Mouse (Mus musculus): Measurements from ENCODE around the gene Lypd6.

Gene Lypd6

GRCm38 (mm10) chr2:50175709-50176108 lies 109.5 kb downstream of the Lypd6 start:
- DNase-seq = no peak

DNA sequence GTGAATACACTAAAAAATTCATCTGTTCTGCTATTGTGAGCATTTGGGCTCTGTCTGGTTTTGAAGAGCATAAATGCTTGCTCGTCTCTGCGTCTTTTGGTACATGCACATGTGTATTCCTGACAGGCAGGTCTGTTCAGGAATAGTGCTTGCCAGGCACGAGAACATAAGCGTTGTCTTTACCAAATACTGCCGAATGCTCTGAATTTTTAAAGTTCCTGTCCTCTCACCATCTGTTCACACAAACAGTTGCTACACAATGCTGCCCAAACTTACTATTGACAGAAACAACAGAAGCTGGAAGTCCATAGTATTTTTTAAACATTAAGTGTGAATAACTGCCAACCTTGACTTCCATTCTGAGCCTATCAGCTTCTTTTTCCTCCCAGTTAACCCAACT lies 112.9 kb downstream of the Lypd6 start:
- no peak for DNase-seq

DNA sequence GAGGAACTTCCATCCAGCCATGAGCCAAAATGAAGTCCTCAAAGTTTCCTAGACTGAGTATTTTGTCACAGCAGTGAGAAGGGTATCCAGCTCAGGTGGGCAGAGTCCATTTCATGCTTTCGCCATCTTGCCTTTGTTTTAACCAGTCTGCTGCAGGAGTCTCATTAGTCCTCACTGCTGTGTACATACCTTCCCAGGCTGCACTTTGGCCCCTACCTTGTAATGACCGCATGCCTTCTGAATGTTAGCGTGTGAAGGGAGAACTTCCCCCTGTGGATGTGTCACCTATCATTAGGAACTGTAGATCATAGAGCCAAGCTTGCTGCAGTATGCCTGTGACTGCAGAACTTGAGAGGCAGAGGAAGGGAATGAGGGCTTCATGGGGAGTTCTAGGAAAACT lies 114.2 kb downstream of the Lypd6 start:
- DNase-seq = no peak

GRCm38 (mm10) chr2:50181332-50181731 lies 115.1 kb downstream of the Lypd6 start:
- DNase-seq = no peak

DNA sequence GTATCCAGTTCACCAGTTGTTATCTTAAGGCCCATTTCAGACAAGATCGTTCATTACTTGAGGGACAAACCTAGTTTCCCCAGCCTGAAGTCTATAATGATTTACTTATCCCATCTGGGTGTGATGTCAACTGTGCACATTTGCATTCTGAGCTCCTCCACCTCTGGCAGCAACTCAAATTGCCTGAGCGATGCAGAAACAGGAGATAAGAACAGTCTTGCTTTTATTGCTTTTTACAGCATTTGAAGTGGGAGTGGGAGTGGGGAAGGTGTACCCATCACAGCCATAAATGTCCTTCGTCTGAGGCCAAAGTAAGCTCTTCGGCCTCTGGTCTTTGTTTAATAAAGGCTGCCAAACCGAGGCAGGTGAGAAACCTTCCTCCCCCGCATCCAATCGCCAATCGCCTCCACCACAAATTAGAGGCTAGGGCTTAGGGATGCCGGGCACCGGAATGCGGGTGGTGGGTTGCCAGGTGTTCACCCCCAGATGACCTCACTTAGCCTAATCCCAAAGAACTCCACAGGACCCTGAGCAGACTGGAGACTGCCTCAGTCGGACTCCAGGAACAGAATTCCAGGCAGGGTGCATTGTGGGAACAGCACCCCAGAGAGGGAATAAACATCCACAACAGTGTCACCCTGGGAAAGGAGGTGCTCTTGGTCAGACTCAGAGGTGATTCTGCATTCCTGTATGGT lies 120.6 kb downstream of the Lypd6 start:
- no peak for DNase-seq

GRCm38 (mm10) chr2:50188856-50189255 lies 122.6 kb downstream of the Lypd6 start:
- no peak for DNase-seq

DNA sequence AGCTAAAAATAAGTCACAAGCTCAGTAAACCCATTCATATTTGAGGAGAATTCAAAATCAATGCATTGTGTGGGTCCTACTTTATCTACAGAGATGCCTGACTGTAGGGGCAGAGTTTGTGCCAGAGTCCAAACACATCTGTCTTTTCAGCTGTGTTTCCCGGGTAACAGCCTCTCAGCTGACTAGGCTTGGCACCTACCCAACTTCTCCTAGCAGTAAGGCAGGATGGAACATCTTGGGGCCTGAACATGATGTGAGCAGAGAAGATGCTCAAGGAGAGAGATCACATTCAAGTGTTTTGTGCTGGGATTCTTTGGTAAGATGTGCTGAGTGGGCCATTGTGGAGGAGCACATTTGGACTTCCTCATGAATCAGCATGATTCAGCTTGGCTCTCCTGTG lies 130.5 kb downstream of the Lypd6 start:
- no peak for DNase-seq

- DNase-seq = no peak
Observed at GRCm38 (mm10) chr2:50197801-50198200, 131.6 kb downstream of the Lypd6 start.

DNA sequence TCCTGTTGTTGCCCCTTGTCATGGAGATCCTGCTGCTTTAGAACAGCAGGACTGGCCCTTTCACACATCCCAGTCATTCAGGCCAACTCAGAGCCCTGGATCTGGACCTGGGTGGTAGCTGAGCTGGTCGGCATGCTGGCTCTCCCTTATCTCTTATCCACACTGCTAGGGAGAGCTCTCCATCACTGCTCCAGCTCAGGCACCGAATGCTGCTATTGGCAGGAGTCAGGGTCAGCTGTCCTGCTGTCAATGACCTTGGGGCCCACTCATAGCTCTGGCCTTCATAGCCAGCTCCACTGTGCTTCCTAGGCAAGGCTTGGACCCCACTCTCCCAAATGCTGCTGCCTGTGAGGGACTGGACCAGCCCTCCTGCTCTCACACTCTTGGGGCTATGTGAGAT lies 134.3 kb downstream of the Lypd6 start:
- DNase-seq = no peak

- no peak for DNase-seq
Observed at GRCm38 (mm10) chr2:50220574-50220973, 154.3 kb downstream of the Lypd6 start.

DNA sequence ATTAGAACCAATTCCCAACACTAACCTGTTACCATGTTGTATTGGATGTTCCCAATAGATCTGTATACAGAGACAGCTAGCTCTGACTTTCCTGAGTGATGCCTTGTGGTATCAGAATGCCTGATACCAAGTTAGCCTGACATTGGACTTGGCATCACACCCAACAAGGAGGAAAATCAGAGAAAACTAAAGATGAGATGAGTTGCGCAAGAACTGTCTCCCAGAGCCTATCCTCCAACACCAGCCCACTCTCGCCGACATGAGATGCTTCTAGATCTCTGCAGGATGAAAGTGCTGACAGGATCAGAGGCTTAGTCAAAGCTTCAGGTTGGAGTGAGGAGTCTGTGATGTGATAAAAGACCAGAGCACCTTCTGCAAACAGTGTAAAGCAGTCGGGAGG lies 158.8 kb downstream of the Lypd6 start:
- no peak for DNase-seq

DNA sequence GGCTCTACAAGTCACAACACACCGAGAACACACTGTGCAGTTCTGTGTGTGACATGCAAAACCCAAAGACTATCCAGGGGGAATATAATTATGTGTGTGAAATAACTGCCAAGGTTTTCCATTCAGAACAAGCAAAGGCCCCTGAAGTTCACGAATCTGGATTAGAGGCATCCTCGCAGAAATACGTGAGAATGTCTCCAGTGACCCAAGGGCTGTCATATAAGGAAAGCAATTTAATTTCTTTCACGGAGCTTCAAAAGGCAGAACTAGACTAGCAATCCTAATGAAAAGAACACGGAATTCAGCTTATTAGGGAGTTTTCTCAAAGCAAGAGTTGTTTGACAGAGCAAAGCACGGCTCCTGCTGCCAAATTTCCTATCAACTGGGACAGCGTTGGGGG lies 167.3 kb downstream of the Lypd6 start:
- no peak for DNase-seq

Data from cerebellum, adult 11-12 months (tissue).